Mouse (Mus musculus) cerebellum, postnatal 36 days (tissue): ENCODE measurements at regions not wholly inside any gene's neighbourhood (a gene's known extent, or its start where the extent isn't known, plus 50 kb on each side); places are given as distances from the start of the nearest gene placed in this dataset.

Experiments used
- DNase-seq, 2 experiments: peaks; one replicate each; pipeline ENCODE4 v3.0.0; 2021 to 2022; ENCODE audit warnings: mixed read lengths in 2 of 2

- DNase-seq: peak in 1 of 2 experiments; percentile 22
These were observed 551.2 kb upstream of the Btbd3 start for GRCm38 (mm10) chr2:137704948-137705723.

DNA sequence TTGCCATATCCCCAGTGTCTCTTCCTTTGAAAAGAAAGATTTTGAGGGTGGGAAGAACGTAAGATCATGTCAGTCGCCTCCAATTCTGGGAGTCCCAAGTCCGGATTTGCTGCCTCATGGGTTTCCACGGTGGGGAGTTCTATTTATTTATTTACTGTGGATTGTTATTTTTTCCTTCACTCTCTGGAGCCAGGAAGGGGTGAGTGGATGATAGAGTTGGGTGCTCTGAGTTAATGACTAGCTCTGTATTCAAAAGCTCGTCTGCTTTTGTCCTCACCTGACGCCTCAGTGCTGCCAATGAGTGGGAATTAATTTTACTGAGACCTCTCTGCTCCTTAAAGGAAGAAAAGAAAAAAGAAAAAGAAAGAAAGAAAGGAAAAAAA, 551.8 kb upstream of the Btbd3 start:
- no peak for DNase-seq

DNA sequence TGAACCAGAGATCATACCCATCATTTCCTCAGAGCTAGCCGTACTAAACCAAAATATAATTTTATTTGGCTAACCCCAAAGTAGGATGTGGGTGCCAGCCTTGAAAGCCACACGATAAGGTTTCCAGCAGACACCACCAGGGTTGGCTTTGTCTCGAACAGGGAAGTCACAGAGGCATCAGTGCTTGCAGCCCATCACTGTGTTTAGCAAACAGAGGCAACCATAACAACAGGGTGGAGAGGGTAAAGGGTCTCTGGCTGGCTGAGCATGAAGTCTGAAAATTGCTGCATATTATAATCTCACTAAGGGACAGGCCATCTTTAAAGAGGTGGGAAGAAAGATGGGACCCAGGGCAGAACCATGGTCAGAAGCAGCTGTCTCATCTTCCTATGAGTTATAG, 552.3 kb upstream of the Btbd3 start:
- DNase-seq: no peak

GRCm38 (mm10) chr2:137695885-137696284, 560.5 kb upstream of the Btbd3 start:
- DNase-seq: no peak

DNA sequence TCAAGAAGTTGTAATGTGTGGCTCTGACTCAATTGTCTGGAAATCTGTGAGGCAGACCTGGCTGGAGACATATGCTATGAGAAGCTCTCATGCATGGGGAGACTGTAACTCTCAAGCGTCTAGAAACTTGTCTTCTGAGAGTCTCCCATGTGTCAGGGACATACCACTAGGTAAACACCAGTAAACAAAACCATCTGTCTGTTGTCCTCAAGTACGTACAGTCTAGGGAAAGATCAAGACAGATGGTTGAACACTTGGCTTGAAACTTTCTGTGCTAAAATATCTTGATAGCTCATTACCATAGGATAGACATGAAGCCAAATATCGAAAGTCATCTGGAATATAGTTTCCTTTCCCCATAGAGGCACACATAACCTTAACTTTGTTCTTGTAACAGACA, 562.3 kb upstream of the Btbd3 start:
- DNase-seq: no peak

DNA sequence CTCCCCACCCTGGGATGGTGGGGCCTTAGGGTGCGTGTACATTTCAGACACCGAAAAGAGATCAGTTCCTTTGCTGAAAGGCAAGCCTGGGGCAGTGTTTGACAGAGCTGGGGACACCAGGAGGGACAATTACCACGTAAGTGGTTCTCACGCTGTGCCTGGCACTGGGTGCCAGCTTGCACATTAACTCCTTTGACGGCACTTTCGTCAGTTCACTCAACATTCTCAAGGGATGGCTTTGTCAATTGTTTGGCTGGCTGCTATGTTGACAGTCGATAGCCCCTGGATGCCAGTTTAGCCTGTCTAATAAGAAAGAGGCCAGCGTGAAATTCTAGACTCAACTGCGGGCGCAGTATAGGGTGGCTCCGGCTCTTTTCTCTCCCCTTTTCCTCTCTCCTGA, 569.2 kb upstream of the Btbd3 start:
- no peak for DNase-seq

- no peak for DNase-seq
These were observed 569.6 kb upstream of the Btbd3 start for GRCm38 (mm10) chr2:137686735-137687134.

- DNase-seq: no peak
These were observed 565.3 kb upstream of the Jag1 start for GRCm38 (mm10) chr2:137681762-137682161.

DNA sequence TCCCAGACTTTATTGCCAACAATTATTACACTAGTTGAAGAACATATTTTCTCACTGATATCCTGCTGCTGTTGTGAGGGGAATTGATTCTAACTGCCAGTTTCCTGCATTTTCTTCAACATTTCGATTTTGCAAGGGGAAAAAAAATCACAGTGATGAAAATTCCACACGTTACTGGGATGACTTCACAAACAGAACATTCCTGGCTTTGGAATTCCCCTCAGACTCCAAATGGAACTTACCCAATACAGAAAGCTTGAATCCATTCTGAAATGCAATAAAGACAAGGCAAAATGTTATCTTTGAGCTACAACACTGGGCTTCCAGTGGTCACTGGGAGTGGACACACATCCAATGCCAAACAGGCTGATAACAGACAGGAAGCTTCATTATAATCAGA, 546.7 kb upstream of the Jag1 start:
- no peak for DNase-seq

DNA sequence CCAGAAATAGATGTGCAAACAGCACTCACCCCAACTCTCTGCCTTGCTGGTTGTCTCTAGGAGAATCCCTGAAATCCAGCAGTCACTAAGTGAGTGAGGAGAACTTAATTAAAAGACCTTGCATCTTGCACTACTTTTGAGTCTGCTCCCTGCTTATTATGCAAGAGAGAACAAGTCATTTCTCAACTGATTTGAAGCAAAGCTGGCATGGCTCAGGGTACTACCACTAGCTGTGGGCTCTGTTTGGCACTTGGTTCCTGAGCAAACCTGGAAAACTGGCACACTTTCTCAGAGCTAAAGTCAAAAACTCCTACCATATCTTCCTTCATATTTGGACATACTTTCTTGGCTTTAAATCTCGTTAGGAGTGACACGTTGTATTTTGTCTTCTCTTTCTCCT, 545.8 kb upstream of the Jag1 start:
- DNase-seq: no peak

- DNase-seq: no peak
These were observed 544.0 kb upstream of the Jag1 start for GRCm38 (mm10) chr2:137660449-137660848.

DNA sequence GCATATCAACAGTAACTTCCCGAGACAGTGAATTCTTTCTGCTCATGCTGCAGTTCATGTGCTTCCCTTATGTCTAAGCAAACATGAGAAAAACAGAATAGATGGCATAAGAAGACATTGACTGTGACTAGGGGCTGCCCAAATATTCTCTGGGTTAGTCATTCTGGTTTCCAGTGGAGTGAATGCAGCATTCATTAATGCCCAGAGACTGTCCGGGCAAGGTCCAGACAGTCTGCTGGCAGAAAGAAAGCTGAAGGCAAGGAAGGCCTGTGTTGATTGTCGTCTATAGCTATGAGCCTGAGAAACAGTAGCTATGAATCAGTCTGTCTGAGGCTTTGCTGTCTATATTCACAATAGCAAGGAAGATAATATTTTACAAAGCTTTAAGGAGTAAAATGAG, 537.9 kb upstream of the Jag1 start:
- no peak for DNase-seq

DNA sequence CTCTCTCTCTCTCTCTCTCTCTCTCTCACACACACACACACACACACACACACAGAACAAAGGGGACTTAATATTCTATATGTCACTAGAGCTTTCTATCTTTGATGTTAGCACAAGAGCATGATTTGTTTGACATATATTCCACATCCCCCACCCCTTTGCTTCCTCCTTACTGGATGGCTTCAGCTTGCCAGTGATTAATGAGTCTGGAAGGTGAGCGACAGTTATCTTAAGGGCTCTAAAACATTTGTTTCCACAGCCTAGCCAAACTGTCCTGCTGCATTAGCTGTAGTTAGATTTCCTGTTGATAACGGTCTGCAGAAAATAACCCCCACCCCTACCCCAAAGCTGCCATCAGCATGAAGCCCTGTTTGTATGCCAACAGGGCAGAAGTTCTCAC, 527.7 kb upstream of the Jag1 start:
- no peak for DNase-seq

GRCm38 (mm10) chr2:137643269-137644055, 527.0 kb upstream of the Jag1 start:
- DNase-seq: no peak

- no peak for DNase-seq
These were observed 518.7 kb upstream of the Jag1 start for GRCm38 (mm10) chr2:137635019-137635621.

DNA sequence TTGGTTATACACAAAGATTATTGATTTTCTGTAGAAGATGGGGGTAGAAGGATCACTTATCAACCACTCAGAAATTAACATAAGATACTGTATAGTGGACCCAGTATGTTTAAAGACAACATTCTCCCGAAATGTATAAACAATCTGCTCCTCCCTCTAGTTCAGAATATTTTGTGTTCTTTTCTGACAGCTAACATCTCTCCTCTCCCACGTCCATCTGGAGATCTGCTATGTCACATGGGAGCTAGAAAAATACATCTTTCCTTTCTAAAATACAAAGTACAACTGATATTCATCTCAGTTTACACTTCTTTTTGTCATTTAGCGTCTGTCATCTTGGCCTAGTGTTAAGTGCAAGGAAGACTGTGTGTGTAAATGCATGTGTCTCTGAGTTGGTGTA, 500.2 kb upstream of the Jag1 start:
- no peak for DNase-seq

DNA sequence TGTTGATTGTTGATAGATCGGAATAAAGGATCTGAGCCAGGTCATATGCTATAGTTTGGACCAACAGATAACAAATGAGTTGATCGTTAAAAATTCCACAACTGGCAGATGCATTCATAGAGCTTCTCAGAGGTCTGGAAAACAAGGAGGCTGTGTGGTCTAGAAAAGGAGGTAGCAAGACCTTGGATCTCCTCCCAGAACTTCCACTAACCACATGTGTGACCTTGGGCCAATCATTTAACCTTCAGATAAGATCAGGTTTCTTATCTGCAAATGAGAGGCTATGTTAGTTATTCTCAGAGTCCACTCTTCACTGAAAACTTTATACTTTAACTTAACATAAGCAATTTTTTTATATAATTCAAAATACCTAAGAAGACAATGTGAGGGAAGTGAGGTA, 497.3 kb upstream of the Jag1 start:
- DNase-seq: no peak

- no peak for DNase-seq
These were observed 492.1 kb upstream of the Jag1 start for GRCm38 (mm10) chr2:137608506-137608905.

- no peak for DNase-seq
These were observed 481.7 kb upstream of the Jag1 start for GRCm38 (mm10) chr2:137598136-137598535.

- no peak for DNase-seq
These were observed 478.1 kb upstream of the Jag1 start for GRCm38 (mm10) chr2:137594509-137594908.

- no peak for DNase-seq
These were observed 475.1 kb upstream of the Jag1 start for GRCm38 (mm10) chr2:137591551-137591950.

GRCm38 (mm10) chr2:137581491-137581890, 465.0 kb upstream of the Jag1 start:
- DNase-seq: no peak

GRCm38 (mm10) chr2:137575750-137576149, 459.3 kb upstream of the Jag1 start:
- no peak for DNase-seq

DNA sequence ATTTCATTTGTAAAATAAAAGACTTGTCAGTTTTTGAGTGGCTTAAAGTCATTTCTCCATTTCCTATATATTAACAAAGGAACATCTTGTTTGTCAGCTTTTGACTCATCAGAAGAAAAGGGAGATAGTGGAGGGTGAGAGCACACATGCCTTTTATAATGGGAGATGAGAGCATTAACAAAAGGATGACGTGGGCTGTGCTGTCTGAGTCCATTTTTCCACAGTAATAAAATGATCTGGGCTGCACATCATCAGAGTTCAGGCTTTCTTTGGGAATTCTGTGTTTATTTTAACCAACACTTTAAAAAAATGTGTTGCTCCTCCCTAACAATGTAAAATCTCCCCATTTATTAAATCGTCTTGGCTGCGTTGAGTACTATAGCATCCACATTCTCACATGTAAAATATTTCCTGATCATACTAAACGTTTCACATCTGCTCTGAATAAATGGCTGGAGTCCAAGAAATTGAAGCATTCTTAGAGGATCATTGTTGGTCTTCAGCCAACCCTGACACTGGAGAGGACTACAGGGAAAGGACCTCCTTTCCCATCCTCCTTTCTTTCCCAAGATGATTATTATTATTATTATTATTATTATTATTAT, 458.5 kb upstream of the Jag1 start:
- DNase-seq: no peak
